Mouse (Mus musculus) embryonic facial prominence, embryonic 14.5 days (tissue): Measurements from ENCODE around the gene Rfc4. TPM values are rescaled to one million over a fixed set of nuclear protein-coding genes. Genes with fewer than 3 reads are reported as not detected.
A peak's percentile ranks its signal among the peaks of the same experiment; 100 is the strongest.

ENCODE experiments used
- ATAC-seq: fragments of 200-750 bp; cut with Nextera tagmentation; 2 replicates; pipeline ENCODE4 v1.8.0; 2017; ENCODE audit warnings: low read depth, moderate number of reproducible peaks, moderate TSS enrichment
- DNase-seq: peaks from one replicate; pipeline ENCODE4 v3.0.0-alpha.2; 2015; ENCODE audit warnings: low spot score
- H3K27ac ChIP-seq: fragments of 300-500 bp; sonication (generic); replicated peaks from 2 replicates; pipeline ENCODE4 v1.5.1; 2014; ENCODE audit warnings: low read depth, mild to moderate bottlenecking, low read length, moderate library complexity
- H3K27me3 ChIP-seq: fragments of 300-500 bp; sonication (generic); replicated peaks from 2 replicates; pipeline ENCODE4 v1.6.1; 2014; ENCODE audit warnings: low read length; ENCODE audit not compliant: control insufficient read depth, insufficient read depth
- H3K36me3 ChIP-seq: fragments of 300-500 bp; sonication (generic); 2 replicates; pipeline ENCODE4 v1.6.1; 2014; ENCODE audit warnings: low read length, mixed read lengths; ENCODE audit not compliant: control insufficient read depth, insufficient read depth
- H3K4me1 ChIP-seq: fragments of 300-500 bp; sonication (generic); 2 replicates; pipeline ENCODE4 v1.6.1; 2014; ENCODE audit warnings: antibody characterized with exemption, low read length; ENCODE audit not compliant: control insufficient read depth, insufficient read depth
- H3K4me2 ChIP-seq: fragments of 300-500 bp; sonication (generic); 2 replicates; pipeline ENCODE4 v1.6.1; 2014; ENCODE audit warnings: low read depth, mild to moderate bottlenecking, low read length, moderate library complexity, mixed read lengths
- H3K4me3 ChIP-seq: fragments of 300-500 bp; sonication (generic); 2 replicates; pipeline ENCODE4 v1.5.1; 2014; ENCODE audit warnings: low read depth, mild to moderate bottlenecking, low read length
- H3K9ac ChIP-seq: fragments of 300-500 bp; sonication (generic); 2 replicates; pipeline ENCODE4 v1.6.1; 2014; ENCODE audit warnings: low read depth, mild to moderate bottlenecking, low read length, moderate library complexity, mixed read lengths
- H3K9me3 ChIP-seq: fragments of 300-500 bp; sonication (generic); 2 replicates; pipeline ENCODE4 v1.6.1; 2016; ENCODE audit warnings: low read length; ENCODE audit not compliant: control insufficient read depth
- WGBS: fragments of 180-500 bp; shearing (Covaris S2); extraction: QIAGEN DNeasy Blood & Tissue Kit; methylation state at CpG from one replicate; pipeline ENCODE4 v1.1.7; 2014; 5-methylcytosine and 5-hydroxymethylcytosine counted together
- polyA plus RNA-seq: library from polyadenylated mRNA; unstranded; fragments of >200 nt; fragmentation: Nextera tagmentation; extraction: Ambion mirVana; gene quantifications from 2 replicates; pipeline ENCODE4 v1.2.1, GENCODE M21; 2014

Rfc4 gene
- polyA plus RNA-seq, 1 experiment from 2014 or later, result 89.8 TPM

DNA sequence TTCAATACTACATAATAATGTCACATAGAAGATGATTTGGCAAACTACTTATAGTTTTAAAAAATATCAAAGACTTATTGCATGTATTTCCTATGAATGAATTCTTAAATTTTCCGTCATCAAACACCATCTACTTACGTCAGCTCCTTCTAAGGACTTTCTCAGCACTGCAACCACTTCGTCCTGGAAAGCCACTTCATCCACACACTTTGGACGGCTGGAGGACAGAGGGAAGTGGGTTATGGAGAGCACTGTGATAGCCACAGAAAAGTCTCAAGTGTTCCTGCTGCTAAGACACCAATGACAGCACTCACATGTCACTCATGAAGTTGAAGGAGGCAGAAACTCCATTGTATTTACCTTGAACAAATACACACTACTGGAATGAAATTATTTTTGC is 3.1 kb downstream of the Rfc4 start:
- DNase-seq, result no peak
- WGBS, result 89% methylated on average over 4 of the region's 4 CpGs

DNA sequence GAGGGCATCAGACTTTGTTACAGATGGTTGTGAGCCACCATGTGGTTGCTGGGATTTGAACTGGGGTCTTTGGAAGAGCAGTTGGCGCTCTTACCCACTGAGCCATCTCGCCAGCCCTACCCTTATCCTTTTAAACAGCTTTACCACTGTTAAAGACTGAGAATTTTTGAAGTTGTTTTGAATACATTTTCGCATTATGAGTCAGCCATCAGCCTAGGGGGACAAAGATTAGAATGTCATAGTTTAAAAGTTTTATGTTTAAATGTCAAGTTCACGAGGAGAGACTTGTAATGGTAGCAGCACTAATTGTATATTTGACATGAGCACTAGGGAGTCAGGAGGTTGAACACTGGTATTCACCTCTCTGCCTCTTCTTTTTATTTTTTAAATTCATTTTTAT is 4.4 kb downstream of the Rfc4 start:
- Histone ChIP-seq H3K9me3 (no peaks in the 10 kb centered on the region), H3K36me3 (peaks cover 39% of the 10 kb centered on the region), H3K27ac (no peak overlapping the region), H3K4me2 (no peak overlapping the region), H3K4me1 (peaks cover 5% of the 10 kb centered on the region; the same call in 1 of the 2 replicates), H3K9ac (no peak overlapping the region), H3K27me3 (no peaks in the 10 kb centered on the region), H3K4me3 (no peak overlapping the region)
- ATAC-seq, result no peak
- DNase-seq, result no peak
- WGBS, result 91% methylated on average over 4 of the region's 4 CpGs

More for the DNA sequence above, 3.1 kb downstream of the Rfc4 start:
- Histone ChIP-seq H3K27ac (no peak overlapping the region), H3K36me3 (peaks cover 28% of the 10 kb centered on the region), H3K4me3 (no peak overlapping the region), H3K27me3 (no peaks in the 10 kb centered on the region), H3K9ac (no peak overlapping the region), H3K4me2 (no peak overlapping the region), H3K4me1 (peaks cover 11% of the 10 kb centered on the region; the same call in 1 of the 2 replicates), H3K9me3 (no peaks in the 10 kb centered on the region)
- no peak for ATAC-seq

DNA sequence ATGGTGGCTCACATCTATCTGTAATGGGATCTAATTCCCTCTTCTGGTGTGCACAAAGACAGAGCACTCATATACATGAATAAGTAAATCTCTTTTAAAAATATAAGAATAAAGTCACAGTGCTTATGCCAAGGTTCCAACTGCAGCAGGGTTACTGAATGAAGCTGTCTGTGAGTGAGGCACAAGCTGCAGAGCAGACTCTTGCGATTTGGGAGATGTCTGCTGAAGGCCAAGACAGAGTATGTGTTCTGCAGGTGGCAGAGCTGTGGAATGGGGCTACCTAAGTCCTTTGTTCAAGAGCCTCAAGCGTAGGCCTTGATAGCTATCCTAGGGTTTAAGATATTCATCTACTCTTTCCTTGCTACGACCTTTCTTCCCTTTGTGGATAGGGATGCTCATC is 5.1 kb downstream of the Rfc4 start:
- WGBS, result 95% methylated on average over 3 of the region's 3 CpGs
- Histone ChIP-seq H3K36me3 (peaks cover 40% of the 10 kb centered on the region), H3K4me1 (peaks cover 5% of the 10 kb centered on the region; the same call in 1 of the 2 replicates), H3K4me3 (no peak overlapping the region), H3K9me3 (no peaks in the 10 kb centered on the region), H3K9ac (no peak overlapping the region), H3K27ac (no peak overlapping the region), H3K27me3 (no peaks in the 10 kb centered on the region), H3K4me2 (no peak overlapping the region)
- ATAC-seq (no peak), DNase-seq (no peak)

DNA sequence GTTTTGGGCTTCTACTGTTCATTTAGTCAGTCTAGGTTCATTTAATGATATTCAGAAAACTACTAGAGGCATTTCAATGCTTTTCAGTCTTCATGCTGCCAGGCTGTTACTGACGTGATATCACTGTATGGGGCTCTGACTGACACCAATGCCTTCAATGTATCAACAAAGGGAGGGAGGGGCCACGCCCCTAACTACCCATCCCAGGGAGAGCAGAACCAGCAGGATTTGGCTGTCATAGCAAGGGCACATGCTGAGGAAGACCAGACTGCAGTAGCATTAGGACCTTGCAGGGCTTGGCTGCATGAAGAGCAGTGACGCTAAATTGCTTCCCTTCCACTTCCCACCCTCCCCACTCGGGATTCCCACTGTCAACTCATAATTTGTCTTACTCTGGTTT is 10.4 kb downstream of the Rfc4 start:
- WGBS, result 52% methylated on average over 4 of the region's 4 CpGs
- no peak for ATAC-seq
- no peaks in the 10 kb centered on the region for H3K4me1 ChIP-seq
- no peaks in the 10 kb centered on the region for H3K27me3 ChIP-seq
- no peak overlapping the region for H3K27ac ChIP-seq
- H3K36me3 ChIP-seq, result peaks cover 67% of the 10 kb centered on the region
- no peak overlapping the region for H3K9ac ChIP-seq
- no peak overlapping the region for H3K4me2 ChIP-seq
- DNase-seq, result no peak
- H3K4me3 ChIP-seq, result no peak overlapping the region
- H3K9me3 ChIP-seq, result no peaks in the 10 kb centered on the region

DNA sequence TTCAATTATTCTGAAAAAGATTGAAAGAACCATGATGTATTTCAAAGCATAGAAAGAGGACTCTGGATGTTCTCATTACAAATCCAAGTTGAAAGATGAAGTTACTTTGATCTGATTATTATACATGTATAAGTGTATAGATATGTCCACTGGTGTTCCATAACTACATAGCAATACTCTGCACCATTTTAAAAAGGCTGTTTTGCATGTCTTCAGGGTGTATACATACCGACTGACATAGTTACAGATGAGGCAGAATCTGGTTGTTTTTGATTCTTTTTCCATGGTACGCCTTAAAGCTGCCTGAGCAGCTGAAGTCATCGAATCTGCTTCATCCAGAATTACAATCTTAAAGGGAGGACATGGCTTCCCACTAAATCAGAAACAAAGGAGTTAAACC is 12.1 kb downstream of the Rfc4 start:
- Histone ChIP-seq H3K4me3 (no peak overlapping the region), H3K9ac (no peak overlapping the region), H3K4me2 (no peak overlapping the region), H3K27ac (no peak overlapping the region), H3K4me1 (no peaks in the 10 kb centered on the region), H3K27me3 (no peaks in the 10 kb centered on the region), H3K9me3 (no peaks in the 10 kb centered on the region), H3K36me3 (peaks cover 81% of the 10 kb centered on the region)
- DNase-seq (no peak), ATAC-seq (no peak)
- 76% methylated on average over 3 of the region's 3 CpGs for WGBS

DNA sequence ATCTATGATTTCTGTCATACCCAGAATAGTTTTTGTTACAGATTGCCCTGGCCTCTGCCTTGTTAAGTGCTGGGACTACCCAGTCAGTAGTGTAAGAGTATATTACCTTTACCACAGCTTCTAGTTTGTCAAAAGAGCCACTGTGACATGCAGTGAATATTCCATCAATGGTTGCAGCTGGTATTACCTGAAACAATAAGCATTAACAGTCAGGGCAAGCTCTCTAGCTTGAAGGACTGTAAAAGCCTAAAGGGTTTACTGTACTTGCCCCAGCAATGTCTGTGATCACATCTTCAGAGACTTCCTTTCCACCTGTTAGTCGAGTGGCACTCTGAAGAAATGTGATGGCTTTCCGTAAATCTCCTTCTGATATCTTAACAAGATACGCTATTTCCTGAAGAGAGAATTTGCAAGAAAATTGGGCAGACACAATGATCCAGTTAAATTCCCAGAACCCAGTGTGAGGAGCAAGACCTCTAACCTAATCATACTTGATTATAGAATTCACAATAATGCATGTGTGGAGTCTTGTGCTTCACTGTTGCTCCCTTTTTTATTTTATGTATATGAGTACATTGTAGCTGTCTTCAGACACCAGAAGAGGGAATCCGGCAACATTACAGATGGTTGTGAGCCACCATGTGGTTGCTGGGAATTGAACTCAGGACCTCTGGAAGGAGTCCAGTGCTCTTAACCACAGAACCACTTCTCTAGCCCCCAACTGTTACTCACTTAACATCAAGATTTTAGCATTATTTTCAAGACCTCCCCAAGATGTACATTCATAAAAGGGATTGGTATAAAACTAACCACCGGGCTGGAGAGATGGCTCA is 13.0 kb downstream of the Rfc4 start:
- Histone ChIP-seq H3K27me3 (no peaks in the 10 kb centered on the region), H3K4me1 (no peaks in the 10 kb centered on the region), H3K36me3 (peaks cover 82% of the 10 kb centered on the region), H3K9ac (no peak overlapping the region), H3K9me3 (no peaks in the 10 kb centered on the region), H3K27ac (no peak overlapping the region), H3K4me3 (no peak overlapping the region), H3K4me2 (no peak overlapping the region)
- no peak for DNase-seq
- ATAC-seq, result 0 out of 2 replicates have a peak, but pooled peaks have one; percentile 15
- 58% methylated on average over 5 of the region's 5 CpGs for WGBS

DNA sequence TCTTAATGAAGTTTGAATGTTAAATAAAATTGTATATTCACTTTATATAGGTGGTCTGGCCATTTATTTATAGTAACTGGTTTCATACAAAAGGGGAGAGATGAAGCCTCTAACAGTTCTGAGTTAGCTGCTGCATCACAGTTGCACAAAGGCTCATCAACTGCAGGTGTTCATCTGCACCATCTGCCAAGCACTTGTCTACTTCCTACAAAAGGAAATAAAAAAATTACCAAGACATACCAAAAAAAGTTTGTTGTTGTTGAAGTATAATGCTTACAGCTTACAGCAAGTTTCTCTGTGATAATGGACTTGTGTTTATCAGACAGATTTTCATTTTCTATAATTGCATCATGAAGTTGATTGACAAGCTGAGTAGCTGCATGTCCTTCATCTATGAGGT is 13.6 kb downstream of the Rfc4 start:
- H3K9ac ChIP-seq, result no peak overlapping the region
- H3K36me3 ChIP-seq, result peaks cover 82% of the 10 kb centered on the region
- no peaks in the 10 kb centered on the region for H3K27me3 ChIP-seq
- H3K27ac ChIP-seq, result no peak overlapping the region
- no peak for DNase-seq
- peaks cover 4% of the 10 kb centered on the region; the same call in 1 of the 2 replicates for H3K4me1 ChIP-seq
- ATAC-seq, result peak; percentile 7; the same call in 1 of the 2 replicates
- no peak overlapping the region for H3K4me2 ChIP-seq
- H3K9me3 ChIP-seq, result no peaks in the 10 kb centered on the region
- no peak overlapping the region for H3K4me3 ChIP-seq

DNA sequence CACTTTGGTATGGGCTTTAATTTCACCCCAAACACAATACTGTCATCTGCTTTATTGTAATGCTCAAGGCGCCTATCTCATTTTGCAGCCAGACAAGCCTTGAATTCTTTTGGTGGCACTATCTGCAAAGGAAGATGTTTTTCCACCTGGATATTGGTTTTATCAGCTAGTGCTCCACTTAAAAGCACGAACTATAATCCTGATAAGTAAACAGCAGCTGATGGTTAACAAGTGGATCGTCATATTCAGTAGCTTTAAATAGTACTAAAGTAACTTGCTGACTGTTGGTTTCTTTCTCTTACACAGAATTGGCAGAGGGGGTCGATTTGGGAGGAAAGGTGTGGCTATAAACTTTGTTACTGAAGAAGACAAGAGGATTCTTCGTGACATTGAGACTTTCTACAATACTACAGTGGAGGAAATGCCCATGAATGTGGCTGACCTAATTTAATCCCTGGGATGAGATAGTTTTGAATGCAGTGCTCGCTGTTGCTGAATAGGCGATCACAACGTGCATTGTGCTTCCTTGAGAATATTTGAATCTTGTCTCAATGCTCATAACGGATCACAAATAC is 14.6 kb downstream of the Rfc4 start:
- no peaks in the 10 kb centered on the region for H3K9me3 ChIP-seq
- WGBS, result 60% methylated on average over 9 of the region's 9 CpGs
- H3K9ac ChIP-seq, result no peak overlapping the region
- no peaks in the 10 kb centered on the region for H3K27me3 ChIP-seq
- H3K4me1 ChIP-seq, result peaks cover 4% of the 10 kb centered on the region; the same call in 1 of the 2 replicates
- DNase-seq (no peak), ATAC-seq (no peak)
- no peak overlapping the region for H3K4me3 ChIP-seq
- no peak overlapping the region for H3K27ac ChIP-seq
- peaks cover 81% of the 10 kb centered on the region for H3K36me3 ChIP-seq
- no peak overlapping the region; the same call in 1 of the 2 replicates for H3K4me2 ChIP-seq
